Mouse (Mus musculus) liver, postnatal 0 days (tissue): ENCODE data around the gene Zfyve28. TPM values are rescaled to one million over a fixed set of nuclear protein-coding genes. Genes with fewer than 3 reads are reported as not detected.
A peak's percentile ranks its signal among the peaks of the same experiment; 100 is the strongest.

Source experiments
- ATAC-seq: fragments of 200-750 bp; cut with Nextera tagmentation; 2 replicates; pipeline ENCODE4 v1.8.0; 2017; ENCODE audit warnings: mild to moderate bottlenecking, moderate library complexity
- DNase-seq: peaks from one replicate; pipeline ENCODE4 v3.0.0-alpha.2; 2016
- H3K27ac ChIP-seq: fragments of 300-500 bp; sonication (generic); 2 replicates; pipeline ENCODE4 v1.5.1; 2014; ENCODE audit warnings: antibody characterized with exemption, moderate library complexity, mild to moderate bottlenecking, low read depth
- H3K27me3 ChIP-seq: fragments of 300-500 bp; sonication (generic); 2 replicates; pipeline ENCODE4 v1.6.1; 2014; ENCODE audit warnings: low read length, control low read depth, mixed read lengths; ENCODE audit not compliant: insufficient read depth
- H3K36me3 ChIP-seq: fragments of 300-500 bp; sonication (generic); replicated peaks from 2 replicates; pipeline ENCODE4 v1.6.1; 2014; ENCODE audit warnings: mild to moderate bottlenecking, control low read depth, low read length, moderate library complexity, mixed read lengths; ENCODE audit not compliant: insufficient read depth
- H3K4me1 ChIP-seq: fragments of 300-500 bp; sonication (generic); 2 replicates; pipeline ENCODE4 v1.6.1; 2014; ENCODE audit warnings: antibody characterized with exemption, mild to moderate bottlenecking, control low read depth; ENCODE audit not compliant: insufficient read depth
- H3K4me2 ChIP-seq: fragments of 300-500 bp; sonication (generic); 2 replicates; pipeline ENCODE4 v1.6.1; 2014; ENCODE audit warnings: low read depth, mild to moderate bottlenecking, low read length, moderate library complexity, mixed read lengths
- H3K4me3 ChIP-seq: fragments of 300-500 bp; sonication (generic); 2 replicates; pipeline ENCODE4 v1.5.1; 2014; ENCODE audit warnings: low read depth, low read length
- H3K9ac ChIP-seq: fragments of 300-500 bp; sonication (generic); replicated peaks from 2 replicates; pipeline ENCODE4 v1.6.1; 2014; ENCODE audit warnings: mild to moderate bottlenecking, moderate library complexity
- H3K9me3 ChIP-seq: fragments of 300-500 bp; sonication (generic); 2 replicates; pipeline ENCODE4 v1.6.1; 2016; ENCODE audit warnings: mild to moderate bottlenecking, control low read depth, low read length, mixed read lengths
- CTCF ChIP-seq: sonication (generic); IDR thresholded peaks from 2 replicates; pipeline ENCODE4 v1.5.1; 2016; ENCODE audit warnings: antibody characterized with exemption, low read depth
- EP300 ChIP-seq: IDR thresholded peaks from 2 replicates; pipeline ENCODE4 v1.6.1; 2016; ENCODE audit warnings: antibody characterized with exemption, low read depth, mild to moderate bottlenecking
- WGBS: fragments of 180-500 bp; shearing (Covaris S2); extraction: QIAGEN DNeasy Blood & Tissue Kit; methylation state at CpG from one replicate; pipeline ENCODE4 v1.1.7; 2014; ENCODE audit not compliant: insufficient replicate concordance; 5-methylcytosine and 5-hydroxymethylcytosine counted together
- polyA plus RNA-seq: library from polyadenylated mRNA; unstranded; fragments of >200 nt; fragmentation: Nextera tagmentation; extraction: Ambion mirVana; gene quantifications from 2 replicates; pipeline ENCODE4 v1.2.1, GENCODE M21; 2015

Gene Zfyve28
- polyA plus RNA-seq = 0.02 and 0.14 TPM in 2 replicates

GRCm38 (mm10) chr5:34288154-34288716 is at the start of gene Zfyve28, which contains the start of gene Cfap99:
Gene Zfyve28 (minus strand): TSS chr5:34288449.
Gene Cfap99 (plus strand): TSS chr5:34288600.
- Histone ChIP-seq H3K27me3 (peaks cover 45% of the 10 kb centered on the region), H3K36me3 (no peaks in the 10 kb centered on the region), H3K4me1 (peaks cover 6% of the 10 kb centered on the region), H3K4me3 (peak within 1 kb of the TSS; percentile 42), H3K4me2 (peak within 1 kb of the TSS; percentile 71), H3K27ac (no peak within 1 kb of the TSS), H3K9ac (no peak within 1 kb of the TSS), H3K9me3 (no peaks in the 10 kb centered on the region)
- WGBS = under 1% methylated on average over 62 of the region's 83 CpGs
- TF ChIP-seq EP300 = no peak
- no peak for TF ChIP-seq CTCF
- peak; percentile 40 for DNase-seq
- 0 out of 2 replicates have a peak, but pooled peaks have one; percentile 35 for ATAC-seq

DNA sequence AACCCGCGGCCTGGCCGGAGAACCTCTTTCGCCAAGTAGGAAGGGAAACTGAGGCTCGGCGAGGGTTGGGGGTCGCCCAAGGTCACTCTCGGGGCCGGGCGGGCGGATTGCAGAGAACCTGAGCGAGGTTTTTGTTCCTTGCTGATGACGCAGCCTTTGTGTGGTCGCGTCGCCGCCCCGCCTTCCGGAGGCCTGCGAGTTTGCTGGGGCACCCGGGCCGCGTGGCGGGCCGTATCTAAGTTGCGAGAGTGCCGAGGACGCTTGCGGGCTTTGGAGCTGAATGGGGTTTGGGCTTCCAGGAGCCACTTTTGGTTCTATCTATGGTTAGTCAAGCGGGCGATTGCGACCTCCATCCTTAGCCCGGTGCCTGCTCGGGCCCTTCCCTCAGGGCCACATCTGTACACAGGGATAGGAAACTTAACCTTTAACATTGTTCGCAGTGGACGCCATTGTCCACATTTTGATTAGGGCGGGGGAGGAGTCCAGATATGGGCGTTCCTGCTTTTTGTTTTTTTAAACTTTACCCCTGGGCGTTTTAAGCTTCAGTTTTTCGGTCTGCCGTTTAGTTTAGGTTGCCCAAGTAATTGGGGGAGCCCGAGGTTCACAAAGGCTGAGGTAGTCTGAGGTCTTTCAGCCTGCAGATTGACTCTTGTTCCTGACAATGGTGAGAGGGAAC is 48.7 kb upstream of the Zfyve28 start:
- Histone ChIP-seq H3K4me1 (peaks cover 22% of the 10 kb centered on the region; the same call in 1 of the 2 replicates), H3K27ac (peak overlapping the region; percentile 100), H3K4me2 (peak overlapping the region; percentile 86), H3K9me3 (no peaks in the 10 kb centered on the region), H3K4me3 (peak overlapping the region; percentile 95), H3K9ac (peak overlapping the region; percentile 99), H3K27me3 (no peaks in the 10 kb centered on the region), H3K36me3 (0 out of 2 replicates have a peak, but pooled peaks cover 2% of the 10 kb centered on the region)
- peak; percentile 57 for ATAC-seq
- under 1% methylated on average over 42 of the region's 42 CpGs for WGBS
- no peak for TF ChIP-seq EP300
- TF ChIP-seq CTCF = no peak
- DNase-seq = peak; percentile 82

DNA sequence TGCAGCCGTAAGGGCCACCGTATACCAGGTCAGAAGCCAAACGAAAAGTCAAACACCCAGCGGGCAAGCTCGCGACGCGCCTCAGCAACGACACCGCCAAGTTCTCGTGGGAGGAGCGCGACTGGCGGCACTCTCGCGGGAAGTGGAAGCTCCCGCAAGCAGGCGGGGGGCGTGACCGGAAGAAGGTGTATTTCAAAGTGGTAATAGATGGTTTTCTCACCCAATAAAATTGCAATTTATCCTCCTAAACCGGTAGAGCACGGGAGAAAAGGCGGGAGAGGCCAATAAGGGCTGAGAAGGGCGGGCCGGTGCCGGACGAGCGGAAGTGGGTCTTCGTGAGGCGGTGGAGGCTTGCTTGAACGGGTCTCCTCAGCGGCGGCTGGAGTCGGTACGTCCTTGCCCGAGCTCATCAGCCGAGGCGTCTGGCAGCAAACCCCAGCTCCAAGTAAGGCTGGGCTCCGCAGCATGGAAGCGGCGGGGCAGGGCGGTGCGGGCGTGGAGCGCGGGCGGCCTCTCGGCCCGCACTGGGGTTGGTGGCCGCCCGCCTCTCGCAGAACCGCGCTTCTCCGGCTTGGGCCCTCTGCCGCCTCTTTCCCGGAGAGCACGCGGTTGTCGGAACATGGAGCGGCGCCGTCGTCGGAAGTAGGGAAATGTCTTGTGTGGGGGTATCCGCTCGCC is 48.0 kb upstream of the Zfyve28 start, which contains the start of gene Rnf4:
Gene Rnf4 (plus strand): TSS at position 193 of the 678 bp plus-strand sequence.
- TF ChIP-seq EP300 (peak; percentile 87), CTCF (no peak)
- H3K9me3 ChIP-seq = no peaks in the 10 kb centered on the region
- peak; percentile 99 for DNase-seq
- H3K27me3 ChIP-seq = no peaks in the 10 kb centered on the region
- H3K36me3 ChIP-seq = 0 out of 2 replicates have a peak, but pooled peaks cover 2% of the 10 kb centered on the region
- peak within 1 kb of the TSS; percentile 95 for H3K4me3 ChIP-seq
- peak within 1 kb of the TSS; percentile 86 for H3K4me2 ChIP-seq
- ATAC-seq = peak; percentile 93
- peak within 1 kb of the TSS; percentile 100 for H3K27ac ChIP-seq
- under 1% methylated on average over 65 of the region's 67 CpGs for WGBS
- peak within 1 kb of the TSS; percentile 99 for H3K9ac ChIP-seq
- H3K4me1 ChIP-seq = peaks cover 19% of the 10 kb centered on the region; the same call in 1 of the 2 replicates

GRCm38 (mm10) chr5:34335539-34336096 is 47.4 kb upstream of the Zfyve28 start:
- no peaks in the 10 kb centered on the region for H3K9me3 ChIP-seq
- H3K27me3 ChIP-seq = no peaks in the 10 kb centered on the region
- H3K9ac ChIP-seq = peak overlapping the region; percentile 80
- H3K4me2 ChIP-seq = peak overlapping the region; percentile 66
- 0 out of 2 replicates have a peak, but pooled peaks cover 2% of the 10 kb centered on the region for H3K36me3 ChIP-seq
- H3K4me1 ChIP-seq = peaks cover 14% of the 10 kb centered on the region; the same call in 1 of the 2 replicates
- ATAC-seq (peak; percentile 9), DNase-seq (no peak)
- peak overlapping the region; percentile 95 for H3K4me3 ChIP-seq
- H3K27ac ChIP-seq = peak overlapping the region; percentile 86
- TF ChIP-seq EP300 = no peak
- no peak for TF ChIP-seq CTCF
- 1% methylated on average over 21 of the region's 21 CpGs for WGBS

DNA sequence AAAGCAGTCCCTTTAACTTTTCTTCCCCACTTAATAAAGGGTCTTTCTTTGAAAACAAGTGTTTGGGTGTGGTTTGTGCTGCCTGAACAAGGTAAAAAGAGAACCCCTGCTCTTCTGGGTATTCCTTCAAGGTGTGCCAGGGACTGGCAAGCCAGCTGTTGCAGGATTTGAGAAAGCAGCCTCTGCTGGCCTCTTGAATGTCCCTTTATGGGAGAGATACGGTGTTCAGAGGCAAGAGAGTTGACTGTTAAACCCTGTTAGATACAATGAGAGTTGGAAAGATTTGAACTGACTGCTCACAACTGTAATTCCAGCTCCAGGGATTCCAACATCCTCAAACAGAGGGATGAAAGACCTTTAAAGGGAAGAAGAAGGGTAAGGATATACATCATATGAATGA is 45.8 kb upstream of the Zfyve28 start:
- TF ChIP-seq CTCF (no peak), EP300 (no peak)
- ATAC-seq (no peak), DNase-seq (no peak)
- H3K27ac ChIP-seq = no peak overlapping the region
- H3K9me3 ChIP-seq = peaks cover 2% of the 10 kb centered on the region; the same call in 1 of the 2 replicates
- H3K9ac ChIP-seq = no peak overlapping the region
- 0 out of 2 replicates have a peak, but pooled peaks cover under 1% of the 10 kb centered on the region for H3K36me3 ChIP-seq
- H3K4me1 ChIP-seq = peaks cover 11% of the 10 kb centered on the region; the same call in 1 of the 2 replicates
- no peak overlapping the region for H3K4me3 ChIP-seq
- 84% methylated on average over 1 of the region's 1 CpGs for WGBS
- H3K4me2 ChIP-seq = no peak overlapping the region
- H3K27me3 ChIP-seq = no peaks in the 10 kb centered on the region
